Mouse (Mus musculus): ENCODE measurements around the gene Glra1. TPM values are rescaled to one million over a fixed set of nuclear protein-coding genes. Genes with fewer than 3 reads are reported as not detected.

The Glra1 gene
- polyA plus RNA-seq, 1 experiment from 2014 or later: 2.5 TPM

- Histone ChIP-seq H3K9ac (ENCODE audit: low read depth, low read length) (no peak overlapping the region), H3K4me2 (ENCODE audit: low read length) (no peak overlapping the region), H3K4me1 (ENCODE audit: control insufficient read depth, insufficient read depth, low read depth, low read length) (peaks cover 8% of the 10 kb centered on the region; the same call in 1 of the 2 replicates), H3K27me3 (replicated peaks; ENCODE audit: control insufficient read depth, insufficient read depth, low read length) (no peaks in the 10 kb centered on the region), H3K9me3 (ENCODE audit: control insufficient read depth, low read length) (no peaks in the 10 kb centered on the region), H3K4me3 (ENCODE audit: low read length) (no peak overlapping the region), H3K27ac (ENCODE audit: low read depth, low read length) (0 out of 2 replicates have a peak overlapping the region, but pooled peaks have one; percentile 48), H3K36me3 (ENCODE audit: control insufficient read depth, insufficient read depth, low read length) (peaks cover 2% of the 10 kb centered on the region; the same call in 1 of the 2 replicates)
- 0 out of 2 replicates have a peak, but pooled peaks have one; percentile 45 for ATAC-seq
- 40% methylated on average over 5 of the region's 5 CpGs for WGBS
These were observed 74.6 kb downstream of the Glra1 start for GRCm38 (mm10) chr11:55533378-55533777.

GRCm38 (mm10) chr11:55530741-55531140, 77.3 kb downstream of the Glra1 start:
- no peaks in the 10 kb centered on the region for H3K9me3 ChIP-seq (ENCODE audit: control insufficient read depth, low read length)
- no peak overlapping the region for H3K9ac ChIP-seq (ENCODE audit: low read depth, low read length)
- H3K4me1 ChIP-seq (ENCODE audit: control insufficient read depth, insufficient read depth, low read depth, low read length): peaks cover 8% of the 10 kb centered on the region; the same call in 1 of the 2 replicates
- WGBS: 82% methylated on average over 7 of the region's 7 CpGs
- no peak for ATAC-seq
- peaks cover 2% of the 10 kb centered on the region; the same call in 1 of the 2 replicates for H3K36me3 ChIP-seq (ENCODE audit: control insufficient read depth, insufficient read depth, low read length)
- H3K4me2 ChIP-seq (ENCODE audit: low read length): no peak overlapping the region
- H3K4me3 ChIP-seq (ENCODE audit: low read length): no peak overlapping the region
- H3K27me3 ChIP-seq (replicated peaks; ENCODE audit: control insufficient read depth, insufficient read depth, low read length): no peaks in the 10 kb centered on the region
- no peak overlapping the region for H3K27ac ChIP-seq (ENCODE audit: low read depth, low read length)

DNA sequence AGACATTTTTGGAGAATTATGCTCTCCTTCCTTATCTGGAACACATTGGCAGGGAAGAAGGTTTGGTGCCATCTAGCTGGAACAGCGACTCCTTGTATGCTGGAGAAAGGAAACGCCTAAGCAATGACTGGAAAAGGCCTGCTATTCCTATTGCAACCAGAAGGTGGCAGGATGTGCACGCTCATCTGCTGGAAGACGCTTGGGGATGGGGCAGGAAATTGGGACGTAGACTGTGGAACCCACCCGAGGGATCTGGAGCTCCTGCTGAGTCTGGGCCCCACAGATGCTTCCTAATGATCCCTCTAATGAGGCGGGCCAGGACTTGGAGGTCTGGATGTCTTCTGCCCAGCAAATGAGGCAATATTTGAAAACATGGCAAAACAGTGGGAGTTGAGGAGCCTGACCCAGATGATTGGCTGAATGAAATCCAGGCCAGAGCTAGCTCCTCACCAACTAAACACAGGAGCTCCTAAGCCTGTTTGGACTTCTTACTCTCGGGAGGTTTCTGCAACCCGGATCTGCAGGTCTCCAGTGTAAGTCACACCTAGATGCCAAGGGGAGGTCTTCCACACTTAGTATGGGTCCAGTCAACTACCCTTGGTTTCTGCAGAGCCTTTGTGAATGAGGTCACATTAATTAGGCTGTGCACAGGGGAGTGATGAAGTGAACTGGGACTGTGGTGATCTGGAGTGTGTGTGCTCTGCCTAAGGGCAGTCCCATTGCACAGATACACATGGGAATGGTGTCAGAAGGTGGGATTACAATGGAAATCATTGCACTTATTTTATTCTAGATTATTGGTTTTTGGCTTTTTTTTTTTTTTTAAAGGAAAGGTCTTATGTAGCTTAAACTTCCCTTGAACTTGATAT, 89.0 kb downstream of the Glra1 start:
- peak overlapping the region; percentile 28 for H3K4me2 ChIP-seq (ENCODE audit: low read length)
- H3K36me3 ChIP-seq (ENCODE audit: control insufficient read depth, insufficient read depth, low read length): no peaks in the 10 kb centered on the region
- no peak overlapping the region for H3K4me3 ChIP-seq (ENCODE audit: low read length)
- no peak overlapping the region for H3K27ac ChIP-seq (ENCODE audit: low read depth, low read length)
- peak overlapping the region; percentile 12 for H3K9ac ChIP-seq (ENCODE audit: low read depth, low read length)
- no peaks in the 10 kb centered on the region for H3K9me3 ChIP-seq (ENCODE audit: control insufficient read depth, low read length)
- ATAC-seq: peak; percentile 82
- WGBS: 9% methylated on average over 9 of the region's 9 CpGs
- no peaks in the 10 kb centered on the region for H3K27me3 ChIP-seq (replicated peaks; ENCODE audit: control insufficient read depth, insufficient read depth, low read length)
- no peaks in the 10 kb centered on the region for H3K4me1 ChIP-seq (ENCODE audit: control insufficient read depth, insufficient read depth, low read depth, low read length)

DNA sequence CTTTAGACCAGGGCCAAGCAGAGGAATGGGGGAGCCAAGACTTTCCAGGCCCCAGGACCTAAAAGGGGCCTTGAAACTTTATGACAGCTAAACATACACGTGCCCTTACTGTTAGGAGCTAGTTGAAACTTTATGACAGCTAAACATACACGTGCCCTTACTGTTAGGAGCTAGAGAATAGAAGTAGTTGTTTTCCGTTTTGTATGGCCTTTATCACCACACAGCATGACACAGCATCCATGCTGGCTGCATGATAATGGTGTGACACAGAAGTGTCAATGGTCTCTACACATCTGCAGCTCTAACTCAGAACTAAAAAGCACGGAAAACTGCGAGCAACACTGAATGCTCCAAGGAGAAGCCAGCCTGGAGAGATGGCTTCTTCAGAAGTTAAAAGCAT, 90.3 kb downstream of the Glra1 start:
- no peak overlapping the region for H3K4me3 ChIP-seq (ENCODE audit: low read length)
- no peaks in the 10 kb centered on the region for H3K27me3 ChIP-seq (replicated peaks; ENCODE audit: control insufficient read depth, insufficient read depth, low read length)
- ATAC-seq: no peak
- no peaks in the 10 kb centered on the region for H3K36me3 ChIP-seq (ENCODE audit: control insufficient read depth, insufficient read depth, low read length)
- H3K4me2 ChIP-seq (ENCODE audit: low read length): no peak overlapping the region
- WGBS: 63% methylated on average over 5 of the region's 5 CpGs
- H3K4me1 ChIP-seq (ENCODE audit: control insufficient read depth, insufficient read depth, low read depth, low read length): no peaks in the 10 kb centered on the region
- no peaks in the 10 kb centered on the region for H3K9me3 ChIP-seq (ENCODE audit: control insufficient read depth, low read length)
- H3K9ac ChIP-seq (ENCODE audit: low read depth, low read length): no peak overlapping the region
- no peak overlapping the region for H3K27ac ChIP-seq (ENCODE audit: low read depth, low read length)

- no peak overlapping the region for H3K4me2 ChIP-seq (ENCODE audit: low read length)
- no peaks in the 10 kb centered on the region for H3K4me1 ChIP-seq (ENCODE audit: control insufficient read depth, insufficient read depth, low read depth, low read length)
- H3K9ac ChIP-seq (ENCODE audit: low read depth, low read length): no peak overlapping the region
- H3K27ac ChIP-seq (ENCODE audit: low read depth, low read length): no peak overlapping the region
- ATAC-seq: no peak
- no peaks in the 10 kb centered on the region for H3K9me3 ChIP-seq (ENCODE audit: control insufficient read depth, low read length)
- 52% methylated on average over 5 of the region's 5 CpGs for WGBS
- H3K4me3 ChIP-seq (ENCODE audit: low read length): no peak overlapping the region
- no peaks in the 10 kb centered on the region for H3K36me3 ChIP-seq (ENCODE audit: control insufficient read depth, insufficient read depth, low read length)
- H3K27me3 ChIP-seq (replicated peaks; ENCODE audit: control insufficient read depth, insufficient read depth, low read length): no peaks in the 10 kb centered on the region
These were observed 96.6 kb downstream of the Glra1 start for GRCm38 (mm10) chr11:55511374-55511773.

GRCm38 (mm10) chr11:55505485-55505884, 102.5 kb downstream of the Glra1 start:
- WGBS: 87% methylated on average over 3 of the region's 3 CpGs
- H3K9ac ChIP-seq (ENCODE audit: low read depth, low read length): no peak overlapping the region

GRCm38 (mm10) chr11:55502886-55503285, 105.1 kb downstream of the Glra1 start:
- WGBS: 79% methylated on average over 5 of the region's 5 CpGs
- H3K4me2 ChIP-seq (ENCODE audit: low read length): no peak overlapping the region
- H3K27ac ChIP-seq (ENCODE audit: low read depth, low read length): no peak overlapping the region
- no peaks in the 10 kb centered on the region for H3K9me3 ChIP-seq (ENCODE audit: control insufficient read depth, low read length)
- peaks cover 25% of the 10 kb centered on the region for H3K36me3 ChIP-seq (ENCODE audit: control insufficient read depth, insufficient read depth, low read length)
- no peak overlapping the region for H3K9ac ChIP-seq (ENCODE audit: low read depth, low read length)
- H3K27me3 ChIP-seq (replicated peaks; ENCODE audit: control insufficient read depth, insufficient read depth, low read length): no peaks in the 10 kb centered on the region
- H3K4me3 ChIP-seq (ENCODE audit: low read length): no peak overlapping the region
- ATAC-seq: no peak
- H3K4me1 ChIP-seq (ENCODE audit: control insufficient read depth, insufficient read depth, low read depth, low read length): no peaks in the 10 kb centered on the region

More at GRCm38 (mm10) chr11:55505485-55505884, 102.5 kb downstream of the Glra1 start:
- Histone ChIP-seq H3K36me3 (ENCODE audit: control insufficient read depth, insufficient read depth, low read length) (peaks cover 15% of the 10 kb centered on the region), H3K4me2 (ENCODE audit: low read length) (no peak overlapping the region), H3K4me1 (ENCODE audit: control insufficient read depth, insufficient read depth, low read depth, low read length) (no peaks in the 10 kb centered on the region), H3K27ac (ENCODE audit: low read depth, low read length) (no peak overlapping the region), H3K4me3 (ENCODE audit: low read length) (no peak overlapping the region), H3K27me3 (replicated peaks; ENCODE audit: control insufficient read depth, insufficient read depth, low read length) (no peaks in the 10 kb centered on the region), H3K9me3 (ENCODE audit: control insufficient read depth, low read length) (no peaks in the 10 kb centered on the region)
- no peak for ATAC-seq

DNA sequence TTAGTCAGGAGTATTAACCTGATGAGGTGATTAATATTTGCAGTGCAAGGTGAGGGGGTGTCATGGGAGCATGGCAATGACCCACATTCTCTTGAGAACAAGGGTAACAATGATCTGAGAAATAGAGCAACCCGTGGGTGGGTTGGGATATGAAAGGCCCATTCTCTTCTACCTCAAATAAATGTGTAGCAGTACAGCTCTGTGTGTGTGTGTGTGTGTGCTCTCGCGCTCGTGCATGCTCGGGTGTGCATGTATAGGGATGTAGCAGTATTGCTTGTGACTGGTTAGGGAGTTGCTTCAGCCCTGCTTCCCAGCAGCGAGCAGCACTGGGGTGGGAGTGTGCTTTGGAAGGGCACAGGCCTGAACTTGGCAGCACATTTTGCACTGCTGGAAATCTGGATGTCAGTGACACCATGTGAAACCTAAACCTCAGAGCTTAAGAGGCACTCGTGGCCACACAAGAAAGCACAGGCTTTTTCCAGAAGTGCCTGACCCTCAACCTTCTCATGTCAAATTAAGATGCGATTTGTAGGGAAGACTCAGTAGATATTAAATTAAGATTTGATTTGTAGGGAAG, 106.0 kb downstream of the Glra1 start:
- H3K9me3 ChIP-seq (ENCODE audit: control insufficient read depth, low read length): no peaks in the 10 kb centered on the region
- WGBS: 82% methylated on average over 8 of the region's 8 CpGs

DNA sequence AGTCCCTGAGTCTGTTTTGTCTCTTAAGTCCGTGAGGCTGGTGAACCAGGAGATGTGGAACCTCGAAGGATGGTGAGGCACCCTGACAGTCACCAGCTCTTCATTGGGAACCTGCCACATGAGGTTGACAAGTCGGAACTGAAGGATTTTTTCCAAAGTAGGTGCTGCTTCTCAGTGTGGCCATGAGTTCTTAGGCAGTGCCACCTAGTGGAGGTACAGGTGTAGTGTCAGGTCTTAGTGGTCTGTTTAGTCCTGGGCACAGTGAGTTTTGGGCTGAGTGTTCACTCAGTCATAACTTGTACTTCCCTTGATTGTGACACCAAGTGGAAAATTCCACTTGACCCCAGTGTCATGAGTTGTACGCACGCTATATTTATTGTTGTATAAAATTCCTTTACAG, 110.1 kb downstream of the Glra1 start:
- ATAC-seq: peak; percentile 61; the same call in 1 of the 2 replicates
- WGBS: 70% methylated on average over 5 of the region's 5 CpGs
- no peak overlapping the region for H3K4me3 ChIP-seq (ENCODE audit: low read length)

More for the DNA sequence above, 106.0 kb downstream of the Glra1 start:
- H3K4me3 ChIP-seq (ENCODE audit: low read length): no peak overlapping the region
- H3K27me3 ChIP-seq (replicated peaks; ENCODE audit: control insufficient read depth, insufficient read depth, low read length): no peaks in the 10 kb centered on the region
- H3K9ac ChIP-seq (ENCODE audit: low read depth, low read length): no peak overlapping the region
- H3K4me1 ChIP-seq (ENCODE audit: control insufficient read depth, insufficient read depth, low read depth, low read length): no peaks in the 10 kb centered on the region
- no peak overlapping the region for H3K27ac ChIP-seq (ENCODE audit: low read depth, low read length)
- no peak for ATAC-seq
- peaks cover 30% of the 10 kb centered on the region for H3K36me3 ChIP-seq (ENCODE audit: control insufficient read depth, insufficient read depth, low read length)
- no peak overlapping the region for H3K4me2 ChIP-seq (ENCODE audit: low read length)

More for the DNA sequence above, 110.1 kb downstream of the Glra1 start:
- Histone ChIP-seq H3K27me3 (replicated peaks; ENCODE audit: control insufficient read depth, insufficient read depth, low read length) (no peaks in the 10 kb centered on the region), H3K9ac (ENCODE audit: low read depth, low read length) (no peak overlapping the region), H3K27ac (ENCODE audit: low read depth, low read length) (no peak overlapping the region), H3K9me3 (ENCODE audit: control insufficient read depth, low read length) (no peaks in the 10 kb centered on the region), H3K36me3 (ENCODE audit: control insufficient read depth, insufficient read depth, low read length) (peaks cover 52% of the 10 kb centered on the region), H3K4me1 (ENCODE audit: control insufficient read depth, insufficient read depth, low read depth, low read length) (no peaks in the 10 kb centered on the region), H3K4me2 (ENCODE audit: low read length) (no peak overlapping the region)
